Mouse (Mus musculus) CH12.LX (cell line): ENCODE data around the gene Oas2. TPM values are rescaled to one million over a fixed set of nuclear protein-coding genes. Genes with fewer than 3 reads are reported as not detected.

Experiments used
- DNase-seq: peaks from one replicate; pipeline ENCODE4 v3.0.0-alpha.2; 2013; ENCODE audit errors: extremely low read depth
- H3K27ac ChIP-seq: 2 replicates; pipeline ENCODE4 v1.5.1; 2012; ENCODE audit warnings: low read depth, mild to moderate bottlenecking, control low read depth, moderate library complexity; ENCODE audit not compliant: insufficient read depth
- H3K27me3 ChIP-seq: replicated peaks from 2 replicates; pipeline ENCODE3; 2012; ENCODE audit warnings: inconsistent platforms
- H3K36me3 ChIP-seq, 2 experiments: replicated peaks in 1 of 2; 2 replicates each; pipeline versions ENCODE3 to v1.6.1; 2012; ENCODE audit warnings: inconsistent platforms in 1 of 2, low read length in 1 of 2, mild to moderate bottlenecking in 1 of 2, mixed read lengths in 1 of 2, moderate library complexity in 1 of 2; ENCODE audit not compliant: control insufficient read depth in 1 of 2, insufficient read depth in 1 of 2
- H3K4me1 ChIP-seq, 2 experiments: 2 replicates each; pipeline ENCODE4 v1.6.1; 2012; ENCODE audit warnings: inconsistent platforms in 1 of 2, moderate library complexity in 1 of 2; ENCODE audit not compliant: insufficient read depth in 2 of 2, control insufficient read depth in 1 of 2
- H3K4me2 ChIP-seq: 2 replicates; pipeline ENCODE4 v1.6.1; 2012; ENCODE audit warnings: low read depth, mild to moderate bottlenecking, control low read depth; ENCODE audit not compliant: poor library complexity, insufficient read depth, severe bottlenecking
- H3K4me3 ChIP-seq, 3 experiments: fragments of 150-350 bp in 1 of 3; sonication (generic) in 1 of 3; replicated peaks in 1 of 3; 2 replicates each; pipeline versions ENCODE3 to v1.5.1; 2011 to 2012; ENCODE audit warnings: low read depth in 2 of 3, low read length in 2 of 3, mild to moderate bottlenecking in 2 of 3, moderate library complexity in 2 of 3, control low read depth in 1 of 3, improper control_type of control experiment in 1 of 3, inconsistent platforms in 1 of 3, mixed read lengths in 1 of 3; ENCODE audit not compliant: poor library complexity in 1 of 3
- H3K79me2 ChIP-seq: replicated peaks from 2 replicates; pipeline ENCODE4 v1.6.1; 2012; ENCODE audit warnings: mild to moderate bottlenecking, moderate library complexity; ENCODE audit not compliant: control insufficient read depth, poor library complexity, insufficient read depth, severe bottlenecking; ENCODE audit errors: extremely low read depth
- H3K9ac ChIP-seq: 2 replicates; pipeline ENCODE4 v1.6.1; 2012; ENCODE audit warnings: low read depth, mild to moderate bottlenecking, control low read depth, moderate library complexity; ENCODE audit not compliant: insufficient read depth
- H3K9me3 ChIP-seq: replicated peaks from 2 replicates; pipeline ENCODE3; 2012; ENCODE audit warnings: low read length, inconsistent platforms, mixed read lengths
- BHLHE40 ChIP-seq: IDR thresholded peaks from 2 replicates; pipeline ENCODE4 v1.6.1; 2011; ENCODE audit warnings: mild to moderate bottlenecking, low read depth, low read length, improper control_type of control experiment
- CHD1 ChIP-seq: IDR thresholded peaks from 2 replicates; pipeline ENCODE4 v1.6.1; 2012; ENCODE audit warnings: low read depth, low read length, improper control_type of control experiment, inconsistent platforms
- CHD2 ChIP-seq: IDR thresholded peaks from 2 replicates; pipeline ENCODE4 v1.6.1; 2011; ENCODE audit warnings: low read length, improper control_type of control experiment
- CTCF ChIP-seq, 2 experiments: IDR thresholded peaks in 1 of 2; conservative IDR thresholded peaks in 1 of 2; 2 replicates each; pipeline ENCODE4 v1.5.1; 2011 to 2012; ENCODE audit warnings: low read depth in 2 of 2, low read length in 2 of 2, improper control_type of control experiment in 1 of 2, inconsistent platforms in 1 of 2, mild to moderate bottlenecking in 1 of 2, moderate library complexity in 1 of 2
- E2F4 ChIP-seq: IDR thresholded peaks from 2 replicates; pipeline ENCODE4 v1.6.1; 2011; ENCODE audit warnings: low read depth, low read length, improper control_type of control experiment; ENCODE audit not compliant: insufficient replicate concordance
- ELF1 ChIP-seq: IDR thresholded peaks from 2 replicates; pipeline ENCODE4 v1.6.1; 2014; ENCODE audit warnings: low read depth, mild to moderate bottlenecking, inconsistent platforms, low read length, improper control_type of control experiment
- ETS1 ChIP-seq: conservative IDR thresholded peaks from 2 replicates; pipeline ENCODE4 v1.6.1; 2012; ENCODE audit warnings: low read depth, mild to moderate bottlenecking, inconsistent platforms, low read length, improper control_type of control experiment, moderate library complexity
- GABPA ChIP-seq: IDR thresholded peaks from 2 replicates; pipeline ENCODE4 v1.6.1; 2012; ENCODE audit warnings: low read depth, low read length, improper control_type of control experiment, inconsistent platforms; ENCODE audit not compliant: insufficient replicate concordance
- HCFC1 ChIP-seq: IDR thresholded peaks from 2 replicates; pipeline ENCODE4 v1.6.1; 2012; ENCODE audit warnings: low read depth, mild to moderate bottlenecking, inconsistent platforms, low read length, improper control_type of control experiment
- IRF4 ChIP-seq: IDR thresholded peaks from 2 replicates; pipeline ENCODE4 v1.6.1; 2014; ENCODE audit warnings: low read depth, mild to moderate bottlenecking, inconsistent platforms, low read length, improper control_type of control experiment
- MAFK ChIP-seq: IDR thresholded peaks from 2 replicates; pipeline ENCODE4 v1.6.1; 2011; ENCODE audit warnings: low read length, improper control_type of control experiment; ENCODE audit not compliant: insufficient replicate concordance
- MAX ChIP-seq: IDR thresholded peaks from 2 replicates; pipeline ENCODE4 v1.6.1; 2011; ENCODE audit warnings: low read length, improper control_type of control experiment
- MAZ ChIP-seq: IDR thresholded peaks from 2 replicates; pipeline ENCODE4 v1.6.1; 2012; ENCODE audit warnings: low read depth, mild to moderate bottlenecking, inconsistent platforms, low read length, improper control_type of control experiment, moderate library complexity
- MXI1 ChIP-seq: IDR thresholded peaks from 2 replicates; pipeline ENCODE4 v1.6.1; 2011; ENCODE audit warnings: mild to moderate bottlenecking, low read depth, low read length, improper control_type of control experiment
- MYC ChIP-seq: IDR thresholded peaks from 2 replicates; pipeline ENCODE4 v1.6.1; 2011; ENCODE audit warnings: low read depth, mild to moderate bottlenecking, improper control_type of control experiment, low read length
- NELFE ChIP-seq: IDR thresholded peaks from 2 replicates; pipeline ENCODE4 v1.6.1; 2011; ENCODE audit warnings: low read depth, low read length, improper control_type of control experiment
- PAX5 ChIP-seq: IDR thresholded peaks from 2 replicates; pipeline ENCODE4 v1.6.1; 2012; ENCODE audit warnings: low read length, inconsistent platforms, mixed read lengths
- POLR2A ChIP-seq: IDR thresholded peaks from 2 replicates; pipeline ENCODE4 v1.6.1; 2011; ENCODE audit warnings: low read depth, mild to moderate bottlenecking, improper control_type of control experiment, low read length
- RAD21 ChIP-seq: IDR thresholded peaks from 2 replicates; pipeline ENCODE4 v1.6.1; 2011; ENCODE audit warnings: low read depth, mild to moderate bottlenecking, low read length, improper control_type of control experiment, moderate library complexity
- RCOR1 ChIP-seq: conservative IDR thresholded peaks from 2 replicates; pipeline ENCODE4 v1.6.1; 2012; ENCODE audit warnings: low read depth, mild to moderate bottlenecking, inconsistent platforms, low read length, improper control_type of control experiment
- SIN3A ChIP-seq: IDR thresholded peaks from 2 replicates; pipeline ENCODE4 v1.6.1; 2012; ENCODE audit warnings: low read length, improper control_type of control experiment, inconsistent platforms
- TCF12 ChIP-seq: IDR thresholded peaks from 2 replicates; pipeline ENCODE4 v1.6.1; 2014; ENCODE audit warnings: low read depth, mild to moderate bottlenecking, inconsistent platforms, low read length, improper control_type of control experiment
- UBTF ChIP-seq: IDR thresholded peaks from 2 replicates; pipeline ENCODE4 v1.6.1; 2012; ENCODE audit warnings: low read depth, mild to moderate bottlenecking, inconsistent platforms, low read length, improper control_type of control experiment, moderate library complexity
- USF1 ChIP-seq: IDR thresholded peaks from 2 replicates; pipeline ENCODE4 v1.6.1; 2014; ENCODE audit warnings: low read depth, mild to moderate bottlenecking, inconsistent platforms, low read length, improper control_type of control experiment
- USF2 ChIP-seq: conservative IDR thresholded peaks from 2 replicates; pipeline ENCODE4 v1.6.1; 2011; ENCODE audit warnings: low read depth, low read length, improper control_type of control experiment
- ZC3H11A ChIP-seq: IDR thresholded peaks from 2 replicates; pipeline ENCODE4 v1.6.1; 2012; ENCODE audit warnings: low read depth, mild to moderate bottlenecking, inconsistent platforms, low read length, improper control_type of control experiment
- ZKSCAN1 ChIP-seq: IDR thresholded peaks from 2 replicates; pipeline ENCODE4 v1.6.1; 2012; ENCODE audit warnings: low read depth, inconsistent platforms, low read length, improper control_type of control experiment, borderline replicate concordance
- dilution Hi-C: fragments of 300-500 bp; cut with MboI; formaldehyde crosslinking; loops from 2 replicates; pipeline ENCODE4 v1.14.3; 2020; ENCODE audit warnings: low sequenced_read_pairs; ENCODE audit not compliant: extremely low pct_unique_long_range_greater_than_20kb, extremely low pct_ligation_motif_present
- in situ Hi-C: fragments of 300-500 bp; cut with MboI; formaldehyde crosslinking; loops from 3 replicates; pipeline ENCODE4 v1.14.3; 2019; ENCODE audit warnings: low sequenced_read_pairs, low pct_ligation_motif_present, low pct_unique_long_range_greater_than_20kb, mixed read lengths
- polyA plus RNA-seq: library from polyadenylated mRNA; unstranded; fragments of >175 nt; gene quantifications from 2 replicates; pipeline ENCODE4 v1.2.1, GENCODE M21; 2012; ENCODE audit warnings: low read depth; ENCODE audit not compliant: insufficient read length
- total RNA-seq, 2 experiments: library from RNA; depleted of rRNA; stranded (reverse); fragments of 300-350 nt in 1 of 2; fragments of >200 nt in 1 of 2; gene quantifications; 2 replicates each; pipeline ENCODE4 v1.2.3; 2012 to 2014

Gene Oas2
- total and polyA plus RNA-seq, 3 experiments: not detected

GRCm38 (mm10) chr5:120698801-120699391, 50.8 kb downstream of the Oas2 start:
- H3K27me3 ChIP-seq: no peaks in the 10 kb centered on the region
- H3K4me1 ChIP-seq: peaks cover 19 to 60% of the 10 kb centered on the region in 2 experiments
- dilution Hi-C loops: no loop called here

GRCm38 (mm10) chr5:120698181-120698580, 51.5 kb downstream of the Oas2 start:
- dilution Hi-C loops: no loop called here
- Histone ChIP-seq H3K4me1 (peaks cover 19 to 57% of the 10 kb centered on the region in 2 experiments), H3K27ac (no peak overlapping the region), H3K9ac (no peak overlapping the region), H3K79me2 (no peaks in the 10 kb centered on the region), H3K27me3 (no peaks in the 10 kb centered on the region), H3K9me3 (peaks cover 13% of the 10 kb centered on the region), H3K4me2 (no peak overlapping the region), H3K36me3 (peaks cover 1 to 5% of the 10 kb centered on the region in 2 experiments), H3K4me3 (no peak overlapping the region)
- DNase-seq: no peak
- TF ChIP-seq MYC (no peak), USF2 (no peak), MAFK (no peak), ELF1 (no peak), NELFE (no peak), POLR2A (no peak), TCF12 (no peak), BHLHE40 (no peak), GABPA (no peak), ZC3H11A (no peak), MXI1 (no peak), USF1 (no peak), CHD2 (no peak), MAX (no peak), CTCF (conservative IDR thresholded peaks at IDR 0.05 in 1 of 2, IDR thresholded peaks at IDR 0.05 in 1 of 2; ENCODE audit: low read depth in 2 of 2, low read length in 2 of 2) (no peak), E2F4 (no peak), ZKSCAN1 (no peak), ETS1 (no peak), UBTF (no peak), PAX5 (no peak)
- in situ Hi-C loops: no loop called here

More at GRCm38 (mm10) chr5:120698801-120699391, 50.8 kb downstream of the Oas2 start:
- in situ Hi-C loops: no loop called here
- no peak for DNase-seq
- Histone ChIP-seq H3K79me2 (no peaks in the 10 kb centered on the region), H3K27ac (no peak overlapping the region), H3K4me2 (no peak overlapping the region), H3K4me3 (no peak overlapping the region), H3K36me3 (peaks cover 1 to 5% of the 10 kb centered on the region in 2 experiments), H3K9me3 (peaks cover 13% of the 10 kb centered on the region), H3K9ac (no peak overlapping the region)
- no peak for TF ChIP-seq ELF1
- no peak for TF ChIP-seq E2F4
- no peak for TF ChIP-seq CHD1
- TF ChIP-seq RAD21: no peak
- no peak for TF ChIP-seq SIN3A
- no peak for TF ChIP-seq TCF12
- no peak for TF ChIP-seq UBTF
- TF ChIP-seq USF1: no peak
- TF ChIP-seq ETS1: no peak
- TF ChIP-seq RCOR1: no peak
- no peak for TF ChIP-seq PAX5
- no peak for TF ChIP-seq USF2
- no peak for TF ChIP-seq MAZ
- TF ChIP-seq NELFE: no peak
- no peak for TF ChIP-seq MAX
- no peak for TF ChIP-seq MXI1
- TF ChIP-seq GABPA: no peak
- no peak for TF ChIP-seq IRF4
- TF ChIP-seq HCFC1: no peak
